Mouse (Mus musculus) kidney, embryonic 16.5 days (tissue): ENCODE results near the gene Micu1. TPM values are rescaled to one million over a fixed set of nuclear protein-coding genes. Genes with fewer than 3 reads are reported as not detected.
A peak's percentile ranks its signal among the peaks of the same experiment; 100 is the strongest.

Experiments used
- ATAC-seq: fragments of 200-750 bp; cut with Nextera tagmentation; 2 replicates; pipeline ENCODE4 v1.8.0; 2017; ENCODE audit warnings: moderate TSS enrichment; ENCODE audit not compliant: low FRiP score, low TSS enrichment
- H3K27ac ChIP-seq: fragments of 300-500 bp; sonication (generic); 2 replicates; pipeline ENCODE4 v1.5.1; 2014; ENCODE audit warnings: low read length
- H3K27me3 ChIP-seq: fragments of 300-500 bp; sonication (generic); 2 replicates; pipeline ENCODE4 v1.6.1; 2014; ENCODE audit warnings: low read length, control low read depth, mixed read lengths; ENCODE audit not compliant: insufficient read depth
- H3K36me3 ChIP-seq: fragments of 300-500 bp; sonication (generic); 2 replicates; pipeline ENCODE4 v1.6.1; 2014; ENCODE audit warnings: low read length, control low read depth, mixed read lengths; ENCODE audit not compliant: insufficient read depth
- H3K4me1 ChIP-seq: fragments of 300-500 bp; sonication (generic); 2 replicates; pipeline ENCODE4 v1.6.1; 2014; ENCODE audit warnings: low read length, control low read depth, mixed read lengths; ENCODE audit not compliant: insufficient read depth
- H3K4me2 ChIP-seq: fragments of 300-500 bp; sonication (generic); replicated peaks from 2 replicates; pipeline ENCODE4 v1.6.1; 2014; ENCODE audit warnings: low read depth, low read length
- H3K4me3 ChIP-seq: fragments of 300-500 bp; sonication (generic); 2 replicates; pipeline ENCODE4 v1.5.1; 2014; ENCODE audit warnings: mild to moderate bottlenecking, low read length
- H3K9ac ChIP-seq: fragments of 300-500 bp; sonication (generic); replicated peaks from 2 replicates; pipeline ENCODE4 v1.6.1; 2014; ENCODE audit warnings: low read length
- H3K9me3 ChIP-seq: fragments of 300-500 bp; sonication (generic); 2 replicates; pipeline ENCODE4 v1.6.1; 2016; ENCODE audit warnings: low read length, control low read depth
- WGBS: fragments of 180-500 bp; shearing (Covaris S2); extraction: QIAGEN DNeasy Blood & Tissue Kit; methylation state at CpG from one replicate; pipeline ENCODE4 v1.1.7; 2014; 5-methylcytosine and 5-hydroxymethylcytosine counted together
- polyA plus RNA-seq: library from polyadenylated mRNA; unstranded; fragments of >200 nt; fragmentation: Nextera tagmentation; extraction: Ambion mirVana; gene quantifications from 2 replicates; pipeline ENCODE4 v1.2.1, GENCODE M21; 2015

Gene Micu1
- polyA plus RNA-seq, 1 experiment from 2014 or later, result 86.2 TPM

DNA sequence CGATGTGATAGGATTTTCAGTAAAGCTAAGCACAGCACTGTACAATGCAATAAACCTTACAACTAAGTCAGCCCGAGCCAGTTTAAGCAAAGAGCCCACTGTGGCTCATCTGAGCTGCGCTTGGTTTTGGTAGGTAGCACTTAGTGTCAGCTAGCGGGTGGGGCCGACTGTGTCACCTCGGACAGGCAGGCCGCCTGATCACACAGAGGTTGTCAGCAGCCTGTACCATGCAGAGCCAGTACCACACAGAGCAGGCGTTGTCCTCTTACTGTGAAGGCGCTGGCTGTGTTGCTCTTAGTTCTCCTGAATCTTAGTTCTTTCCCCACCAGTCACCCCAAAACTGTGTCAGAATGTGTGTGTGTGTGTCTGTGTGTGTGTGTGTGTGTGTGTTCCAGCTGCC is 146.7 kb downstream of the Micu1 start:
- 77% methylated on average over 9 of the region's 9 CpGs for WGBS
- no peak overlapping the region for H3K9ac ChIP-seq
- no peak overlapping the region for H3K27ac ChIP-seq
- no peak overlapping the region for H3K4me3 ChIP-seq
- no peak overlapping the region for H3K4me2 ChIP-seq
- H3K9me3 ChIP-seq, result no peaks in the 10 kb centered on the region
- no peaks in the 10 kb centered on the region for H3K36me3 ChIP-seq
- ATAC-seq, result peak; percentile 51; the same call in 1 of the 2 replicates
- peaks cover 15% of the 10 kb centered on the region for H3K4me1 ChIP-seq
- no peaks in the 10 kb centered on the region for H3K27me3 ChIP-seq

GRCm38 (mm10) chr10:59849371-59849770 is 147.1 kb downstream of the Micu1 start:
- H3K9ac ChIP-seq, result no peak overlapping the region
- H3K4me1 ChIP-seq, result peaks cover 11% of the 10 kb centered on the region
- H3K27me3 ChIP-seq, result no peaks in the 10 kb centered on the region
- no peaks in the 10 kb centered on the region for H3K36me3 ChIP-seq
- H3K4me3 ChIP-seq, result no peak overlapping the region
- ATAC-seq, result peak; percentile 73
- no peaks in the 10 kb centered on the region for H3K9me3 ChIP-seq
- 62% methylated on average over 7 of the region's 7 CpGs for WGBS
- no peak overlapping the region for H3K27ac ChIP-seq
- H3K4me2 ChIP-seq, result no peak overlapping the region

- Histone ChIP-seq H3K27ac (no peak overlapping the region), H3K4me2 (no peak overlapping the region), H3K36me3 (0 out of 2 replicates have a peak, but pooled peaks cover under 1% of the 10 kb centered on the region), H3K4me1 (peaks cover 10% of the 10 kb centered on the region; the same call in 1 of the 2 replicates), H3K9ac (no peak overlapping the region), H3K27me3 (no peaks in the 10 kb centered on the region), H3K4me3 (no peak overlapping the region), H3K9me3 (no peaks in the 10 kb centered on the region)
- WGBS, result 68% methylated on average over 5 of the region's 5 CpGs
- ATAC-seq, result no peak
Measured at GRCm38 (mm10) chr10:59857157-59857556, 154.9 kb downstream of the Micu1 start.

DNA sequence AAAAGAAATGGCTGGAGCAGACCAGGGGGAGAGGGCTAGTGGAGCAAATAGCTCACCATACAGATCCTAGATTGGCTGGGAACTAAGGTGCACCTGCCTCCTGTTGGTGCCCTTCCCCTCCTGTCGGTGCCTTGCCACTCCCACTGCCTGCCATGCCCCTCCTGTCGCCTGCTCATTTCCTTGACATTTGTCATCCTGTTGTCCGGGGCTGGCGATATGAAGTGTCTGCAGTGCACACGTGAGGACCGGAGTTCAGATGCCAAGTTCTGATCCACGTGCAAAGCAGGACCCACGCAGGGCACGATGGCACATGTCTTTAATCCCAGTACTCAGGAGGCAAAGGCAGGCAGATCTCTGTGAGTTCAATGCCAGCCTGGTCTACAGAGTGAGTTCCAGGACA is 158.4 kb downstream of the Micu1 start:
- Histone ChIP-seq H3K36me3 (0 out of 2 replicates have a peak, but pooled peaks cover 2% of the 10 kb centered on the region), H3K4me1 (peaks cover 34% of the 10 kb centered on the region), H3K27ac (no peak overlapping the region), H3K9me3 (no peaks in the 10 kb centered on the region), H3K9ac (no peak overlapping the region), H3K4me3 (no peak overlapping the region), H3K27me3 (no peaks in the 10 kb centered on the region), H3K4me2 (no peak overlapping the region)
- ATAC-seq, result no peak
- WGBS, result 68% methylated on average over 9 of the region's 9 CpGs

DNA sequence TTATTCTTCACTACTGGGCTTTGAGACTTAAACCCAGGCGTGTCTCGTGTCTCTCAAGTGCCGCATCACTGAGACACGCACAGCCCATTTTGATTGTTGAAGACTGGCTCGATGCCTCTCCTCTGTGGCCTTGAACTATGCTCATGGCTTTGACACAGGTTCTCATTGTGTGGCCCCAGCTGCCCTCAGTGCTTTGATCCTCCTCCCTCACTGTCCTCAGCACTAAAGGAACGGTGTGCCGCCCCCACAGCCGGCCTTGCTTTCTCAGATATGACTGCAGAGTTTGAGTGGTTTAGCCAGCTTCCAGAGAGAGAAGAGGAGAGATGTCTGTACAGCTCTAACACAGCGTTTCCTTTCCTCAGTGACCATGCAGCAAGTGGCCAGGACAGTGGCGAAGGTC is 158.9 kb downstream of the Micu1 start:
- Histone ChIP-seq H3K9me3 (no peaks in the 10 kb centered on the region), H3K9ac (no peak overlapping the region), H3K4me2 (no peak overlapping the region), H3K27ac (no peak overlapping the region), H3K4me1 (peaks cover 34% of the 10 kb centered on the region), H3K27me3 (no peaks in the 10 kb centered on the region), H3K36me3 (0 out of 2 replicates have a peak, but pooled peaks cover 2% of the 10 kb centered on the region), H3K4me3 (no peak overlapping the region)
- 72% methylated on average over 10 of the region's 10 CpGs for WGBS
- no peak for ATAC-seq

- no peaks in the 10 kb centered on the region for H3K27me3 ChIP-seq
- H3K36me3 ChIP-seq, result 0 out of 2 replicates have a peak, but pooled peaks cover 2% of the 10 kb centered on the region
- peaks cover 34% of the 10 kb centered on the region for H3K4me1 ChIP-seq
- no peaks in the 10 kb centered on the region for H3K9me3 ChIP-seq
- H3K4me3 ChIP-seq, result no peak overlapping the region
- no peak overlapping the region for H3K4me2 ChIP-seq
- no peak overlapping the region for H3K9ac ChIP-seq
- no peak for ATAC-seq
- no peak overlapping the region for H3K27ac ChIP-seq
- WGBS, result 73% methylated on average over 6 of the region's 6 CpGs
Measured at GRCm38 (mm10) chr10:59862816-59863440, 160.7 kb downstream of the Micu1 start.

GRCm38 (mm10) chr10:59863620-59864019 is 161.3 kb downstream of the Micu1 start:
- 29% methylated on average over 4 of the region's 4 CpGs for WGBS
- Histone ChIP-seq H3K9me3 (no peaks in the 10 kb centered on the region), H3K4me1 (peaks cover 34% of the 10 kb centered on the region), H3K9ac (no peak overlapping the region), H3K27me3 (no peaks in the 10 kb centered on the region), H3K4me2 (no peak overlapping the region), H3K36me3 (0 out of 2 replicates have a peak, but pooled peaks cover 2% of the 10 kb centered on the region), H3K27ac (0 out of 2 replicates have a peak overlapping the region, but pooled peaks have one; percentile 41), H3K4me3 (no peak overlapping the region)
- peak; percentile 26; the same call in 1 of the 2 replicates for ATAC-seq

DNA sequence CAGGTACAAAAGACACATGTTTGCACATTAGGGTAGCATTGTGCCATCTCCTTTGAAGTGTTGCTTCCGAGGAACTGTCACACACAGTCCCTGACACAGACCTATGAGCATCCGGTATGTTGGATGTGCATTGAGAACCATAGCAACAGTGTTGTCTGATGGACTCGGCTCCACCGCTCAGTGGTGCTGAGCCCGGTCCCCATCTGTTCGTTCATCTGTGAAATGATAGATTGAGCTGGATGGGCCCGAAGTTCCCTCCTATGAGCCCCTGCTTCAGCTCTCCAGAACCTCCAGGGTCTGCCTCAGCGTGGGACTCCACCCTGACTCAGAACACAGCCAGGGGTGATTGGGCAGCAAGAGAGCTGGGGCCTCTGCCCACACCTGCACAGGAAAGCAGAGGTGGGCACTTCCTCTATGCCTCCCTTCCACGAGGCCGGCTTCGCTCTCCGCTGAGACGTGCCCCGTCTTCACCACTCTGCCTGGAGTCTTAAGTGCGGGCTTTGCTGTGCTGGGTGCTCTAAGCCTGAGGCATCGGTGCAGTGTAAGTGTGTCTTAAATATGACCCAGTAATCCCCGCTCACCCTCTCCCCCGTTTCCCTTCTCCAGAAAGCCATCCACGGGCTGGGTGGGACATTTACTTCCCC is 162.1 kb downstream of the Micu1 start:
- Histone ChIP-seq H3K9ac (no peak overlapping the region), H3K4me3 (no peak overlapping the region), H3K4me2 (no peak overlapping the region), H3K27me3 (no peaks in the 10 kb centered on the region), H3K9me3 (no peaks in the 10 kb centered on the region), H3K36me3 (0 out of 2 replicates have a peak, but pooled peaks cover 2% of the 10 kb centered on the region), H3K4me1 (peaks cover 29% of the 10 kb centered on the region), H3K27ac (0 out of 2 replicates have a peak overlapping the region, but pooled peaks have one; percentile 41)
- no peak for ATAC-seq
- 62% methylated on average over 19 of the region's 19 CpGs for WGBS

- Histone ChIP-seq H3K4me1 (peaks cover 28% of the 10 kb centered on the region), H3K9ac (no peak overlapping the region), H3K9me3 (no peaks in the 10 kb centered on the region), H3K27me3 (no peaks in the 10 kb centered on the region), H3K27ac (no peak overlapping the region), H3K4me2 (no peak overlapping the region), H3K4me3 (no peak overlapping the region), H3K36me3 (0 out of 2 replicates have a peak, but pooled peaks cover 2% of the 10 kb centered on the region)
- peak; percentile 66 for ATAC-seq
- 41% methylated on average over 13 of the region's 13 CpGs for WGBS
Measured at GRCm38 (mm10) chr10:59864884-59865726, 162.8 kb downstream of the Micu1 start.
